Mouse (Mus musculus) limb, embryonic 14.5 days (tissue): Measurements from ENCODE around the gene Cdc42bpa. TPM values are rescaled to one million over a fixed set of nuclear protein-coding genes. Genes with fewer than 3 reads are reported as not detected.

Source experiments
- ATAC-seq: fragments of 200-750 bp; cut with Nextera tagmentation; 2 replicates; pipeline ENCODE4 v1.8.0; 2017; ENCODE audit warnings: low read depth, moderate number of reproducible peaks, moderate TSS enrichment; ENCODE audit not compliant: low FRiP score
- DNase-seq: peaks from one replicate; pipeline ENCODE4 v3.0.0-alpha.2; 2015; ENCODE audit warnings: low spot score
- H3K27ac ChIP-seq: fragments of 300-500 bp; sonication (generic); replicated peaks from 2 replicates; pipeline ENCODE4 v1.5.1; 2014; ENCODE audit warnings: low read depth, mild to moderate bottlenecking, low read length, moderate library complexity, mixed read lengths
- H3K27me3 ChIP-seq: fragments of 300-500 bp; sonication (generic); 2 replicates; pipeline ENCODE4 v1.6.1; 2014; ENCODE audit warnings: low read length, mixed read lengths; ENCODE audit not compliant: control insufficient read depth, insufficient read depth
- H3K36me3 ChIP-seq: fragments of 300-500 bp; sonication (generic); 2 replicates; pipeline ENCODE4 v1.6.1; 2014; ENCODE audit warnings: mild to moderate bottlenecking, low read length, moderate library complexity, mixed read lengths; ENCODE audit not compliant: control insufficient read depth, insufficient read depth
- H3K4me1 ChIP-seq: fragments of 300-500 bp; sonication (generic); 2 replicates; pipeline ENCODE4 v1.6.1; 2014; ENCODE audit warnings: antibody characterized with exemption, low read length, mixed read lengths; ENCODE audit not compliant: control insufficient read depth, insufficient read depth
- H3K4me2 ChIP-seq: fragments of 300-500 bp; sonication (generic); replicated peaks from 2 replicates; pipeline ENCODE4 v1.6.1; 2014; ENCODE audit warnings: low read depth, mild to moderate bottlenecking, low read length, moderate library complexity; ENCODE audit not compliant: severe bottlenecking
- H3K4me3 ChIP-seq: fragments of 300-500 bp; sonication (generic); replicated peaks from 2 replicates; pipeline ENCODE4 v1.5.1; 2014; ENCODE audit warnings: low read length
- H3K9ac ChIP-seq: fragments of 300-500 bp; sonication (generic); 2 replicates; pipeline ENCODE4 v1.6.1; 2014; ENCODE audit warnings: mild to moderate bottlenecking, low read depth, low read length, moderate library complexity; ENCODE audit not compliant: severe bottlenecking
- H3K9me3 ChIP-seq: fragments of 300-500 bp; sonication (generic); 2 replicates; pipeline ENCODE4 v1.6.1; 2016; ENCODE audit warnings: low read length; ENCODE audit not compliant: control insufficient read depth
- POLR2A ChIP-seq: fragments of 200-500 bp; IDR thresholded peaks from 2 replicates; pipeline ENCODE4 v1.8.0; 2012; ENCODE audit warnings: inconsistent platforms, mild to moderate bottlenecking, moderate library complexity, borderline replicate concordance; ENCODE audit not compliant: insufficient read depth, insufficient read length; ENCODE audit errors: extremely low read depth
- WGBS: fragments of 180-500 bp; shearing (Covaris S2); extraction: QIAGEN DNeasy Blood & Tissue Kit; methylation state at CpG from one replicate; pipeline ENCODE4 v1.1.7; 2014; 5-methylcytosine and 5-hydroxymethylcytosine counted together
- polyA plus RNA-seq, 2 experiments: library from polyadenylated mRNA; depleted of rRNA in 1 of 2; stranded (reverse) in 1 of 2; unstranded in 1 of 2; fragments of >200 nt; fragmentation: Nextera tagmentation in 1 of 2; extraction: Ambion mirVana in 1 of 2; gene quantifications; 2 replicates each; pipeline versions ENCODE4 v1.2.1 to v1.2.3; 2012 to 2014

Cdc42bpa gene
- polyA plus RNA-seq, 2 experiments = 16.8 to 29.1 TPM

DNA sequence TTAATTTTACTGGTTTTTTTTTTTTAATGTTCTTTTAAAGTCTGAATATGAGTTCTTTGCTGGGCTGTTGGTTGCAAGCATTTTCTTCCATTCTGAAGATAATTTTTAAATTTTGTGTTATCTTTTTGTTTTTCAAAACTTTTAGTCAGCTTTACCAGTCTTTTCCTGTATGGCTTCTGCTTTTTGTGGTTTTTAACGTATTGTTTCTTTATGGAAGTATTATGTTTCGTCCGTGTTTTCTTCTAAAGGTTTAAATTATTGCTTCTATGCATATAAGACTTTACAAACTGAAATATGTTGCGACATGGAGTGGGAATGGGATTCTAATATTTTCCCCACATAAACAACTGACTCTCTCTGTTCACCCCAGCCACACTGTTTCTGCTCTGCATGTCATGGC, 171.9 kb downstream of the Cdc42bpa start:
- ATAC-seq = no peak
- Histone ChIP-seq H3K27ac (no peak overlapping the region), H3K4me3 (no peak overlapping the region), H3K27me3 (no peaks in the 10 kb centered on the region), H3K9me3 (no peaks in the 10 kb centered on the region), H3K9ac (no peak overlapping the region), H3K36me3 (peaks cover 23% of the 10 kb centered on the region), H3K4me1 (no peaks in the 10 kb centered on the region), H3K4me2 (no peak overlapping the region)
- no peak for TF ChIP-seq POLR2A
- no peak for DNase-seq
- 85% methylated on average over 4 of the region's 4 CpGs for WGBS

- H3K9ac ChIP-seq = no peak overlapping the region
- TF ChIP-seq POLR2A = no peak
- H3K27me3 ChIP-seq = no peaks in the 10 kb centered on the region
- no peaks in the 10 kb centered on the region for H3K4me1 ChIP-seq
- H3K9me3 ChIP-seq = no peaks in the 10 kb centered on the region
- H3K36me3 ChIP-seq = peaks cover 50% of the 10 kb centered on the region
- H3K4me3 ChIP-seq = no peak overlapping the region
- ATAC-seq (no peak), DNase-seq (no peak)
- H3K4me2 ChIP-seq = no peak overlapping the region
- 56% methylated on average over 4 of the region's 4 CpGs for WGBS
- H3K27ac ChIP-seq = no peak overlapping the region
Measured at GRCm38 (mm10) chr1:180139158-180139557, 178.9 kb downstream of the Cdc42bpa start.

DNA sequence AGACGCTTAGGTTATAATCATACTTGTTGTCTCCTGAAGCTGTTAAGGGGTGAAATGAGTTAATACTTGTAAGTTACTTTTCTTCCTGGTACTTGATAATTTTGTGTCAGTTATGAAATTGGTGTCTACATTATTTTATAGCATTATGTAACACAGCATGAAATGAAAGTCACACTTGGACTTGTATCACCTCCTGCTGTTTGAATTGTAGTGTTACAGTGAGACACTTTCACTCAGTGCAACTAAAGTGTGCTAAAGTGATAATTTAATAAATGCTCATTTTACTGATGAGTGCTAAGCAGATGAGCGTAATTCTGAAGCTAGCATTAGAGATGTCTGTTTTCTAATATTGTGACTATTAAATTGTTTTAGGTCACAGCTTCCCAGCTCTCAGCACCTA, 180.7 kb downstream of the Cdc42bpa start:
- H3K27ac ChIP-seq = no peak overlapping the region
- no peak overlapping the region for H3K4me2 ChIP-seq
- no peaks in the 10 kb centered on the region for H3K27me3 ChIP-seq
- H3K36me3 ChIP-seq = peaks cover 57% of the 10 kb centered on the region
- 93% methylated on average over 2 of the region's 2 CpGs for WGBS
- no peaks in the 10 kb centered on the region for H3K9me3 ChIP-seq
- H3K4me1 ChIP-seq = no peaks in the 10 kb centered on the region
- H3K4me3 ChIP-seq = no peak overlapping the region
- no peak for TF ChIP-seq POLR2A
- ATAC-seq (no peak), DNase-seq (no peak)
- H3K9ac ChIP-seq = no peak overlapping the region

DNA sequence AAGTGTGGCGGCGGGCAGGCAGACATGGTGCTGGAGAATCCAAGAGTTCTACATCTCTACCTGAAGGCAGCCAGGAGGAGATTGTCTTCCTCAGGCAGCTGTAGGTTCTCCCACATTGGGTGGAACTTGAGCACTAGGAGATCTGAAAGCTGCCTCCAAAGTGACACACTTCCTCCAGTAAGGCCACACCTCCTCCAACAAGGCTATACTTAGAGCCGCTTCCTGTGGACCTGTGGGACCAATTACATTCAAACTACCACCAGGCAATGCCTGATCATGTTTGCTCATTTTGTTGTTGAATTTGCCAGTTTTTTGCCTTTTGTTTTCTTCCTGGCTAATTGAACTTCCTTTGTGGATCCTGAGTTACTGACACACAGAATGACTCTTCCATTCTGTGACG, 187.8 kb downstream of the Cdc42bpa start:
- peaks cover 64% of the 10 kb centered on the region for H3K36me3 ChIP-seq
- no peaks in the 10 kb centered on the region for H3K4me1 ChIP-seq
- H3K4me2 ChIP-seq = no peak overlapping the region
- no peak overlapping the region for H3K27ac ChIP-seq
- no peak overlapping the region for H3K4me3 ChIP-seq
- DNase-seq (no peak), ATAC-seq (no peak)
- H3K9ac ChIP-seq = no peak overlapping the region
- TF ChIP-seq POLR2A = no peak
- 66% methylated on average over 4 of the region's 4 CpGs for WGBS
- H3K27me3 ChIP-seq = no peaks in the 10 kb centered on the region
- no peaks in the 10 kb centered on the region for H3K9me3 ChIP-seq

GRCm38 (mm10) chr1:180148563-180148962, 188.3 kb downstream of the Cdc42bpa start:
- 84% methylated on average over 4 of the region's 4 CpGs for WGBS
- no peak overlapping the region for H3K4me3 ChIP-seq
- H3K9me3 ChIP-seq = no peaks in the 10 kb centered on the region
- no peak overlapping the region for H3K9ac ChIP-seq
- TF ChIP-seq POLR2A = no peak
- H3K4me1 ChIP-seq = no peaks in the 10 kb centered on the region
- no peak overlapping the region for H3K4me2 ChIP-seq
- peaks cover 62% of the 10 kb centered on the region for H3K36me3 ChIP-seq
- no peaks in the 10 kb centered on the region for H3K27me3 ChIP-seq
- H3K27ac ChIP-seq = no peak overlapping the region
- DNase-seq (no peak), ATAC-seq (no peak)

DNA sequence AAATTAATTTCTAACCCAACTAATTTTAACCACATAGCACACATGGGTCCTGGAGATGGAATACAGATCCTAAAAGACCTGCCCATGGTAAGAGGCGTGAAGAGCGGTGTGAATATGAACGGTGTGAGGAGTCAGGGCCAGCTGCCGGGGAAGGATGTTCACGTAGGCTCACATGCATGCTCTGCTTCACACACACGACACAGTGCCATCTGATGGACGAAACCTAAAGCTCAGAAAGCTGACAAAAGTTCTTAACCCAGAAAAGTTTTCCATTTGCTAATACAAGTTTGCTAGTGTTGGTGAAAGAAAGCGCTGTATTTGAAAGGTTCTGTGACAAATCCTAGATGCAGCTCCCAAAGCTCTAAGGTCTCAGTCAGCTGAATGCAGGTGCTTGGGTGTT, 190.9 kb downstream of the Cdc42bpa start:
- no peak overlapping the region for H3K4me2 ChIP-seq
- ATAC-seq = no peak
- no peak overlapping the region for H3K27ac ChIP-seq
- H3K9ac ChIP-seq = no peak overlapping the region
- 78% methylated on average over 8 of the region's 8 CpGs for WGBS
- H3K4me3 ChIP-seq = no peak overlapping the region
- no peaks in the 10 kb centered on the region for H3K4me1 ChIP-seq
- TF ChIP-seq POLR2A = no peak
- H3K27me3 ChIP-seq = no peaks in the 10 kb centered on the region
- peaks cover 51% of the 10 kb centered on the region for H3K36me3 ChIP-seq
- H3K9me3 ChIP-seq = no peaks in the 10 kb centered on the region
- DNase-seq = no peak
